Mouse (Mus musculus) layer of hippocampus, adult 2 months (tissue): ENCODE measurements at regions not wholly inside any gene's neighbourhood (a gene's known extent, or its start where the extent isn't known, plus 50 kb on each side); places are given as distances from the start of the nearest gene placed in this dataset.
A peak's percentile ranks its signal among the peaks of the same experiment; 100 is the strongest.

ENCODE experiments used
- DNase-seq, 2 experiments: peaks; one replicate each; pipeline ENCODE4 v3.0.0; 2022; ENCODE audit warnings: low spot score in 2 of 2
- H3K27ac ChIP-seq: fragments of 200-600 bp; 2 replicates; pipeline ENCODE4 v1.8.1; 2022
- H3K4me3 ChIP-seq: fragments of 200-600 bp; 2 replicates; pipeline ENCODE4 v1.8.1; 2022; ENCODE audit warnings: mild to moderate bottlenecking
- CTCF ChIP-seq: fragments of 200-600 bp; conservative IDR thresholded peaks from 2 replicates; pipeline ENCODE4 v1.8.1; 2022; ENCODE audit warnings: antibody characterized with exemption, mild to moderate bottlenecking, moderate library complexity

GRCm38 (mm10) chr1:73828996-73829395, 295.3 kb downstream of the Tns1 start:
- peak overlapping the region; percentile 36; the same call in 1 of the 2 replicates for H3K4me3 ChIP-seq
- no peak overlapping the region for H3K27ac ChIP-seq
- no peak for TF ChIP-seq CTCF
- peak in 1 of 2 experiments; percentile 27 for DNase-seq

- TF ChIP-seq CTCF, result peak; percentile 99; the same call in 1 of the 2 replicates
- peak; percentile 88 to 96 for DNase-seq
- Histone ChIP-seq H3K4me3 (peak overlapping the region; percentile 13; the same call in 1 of the 2 replicates), H3K27ac (peak overlapping the region; percentile 40; the same call in 1 of the 2 replicates)
Observed at GRCm38 (mm10) chr1:73826243-73826930, 297.9 kb downstream of the Tns1 start.

GRCm38 (mm10) chr1:73824406-73825184, 299.7 kb downstream of the Tns1 start:
- no peak overlapping the region for H3K27ac ChIP-seq
- no peak overlapping the region for H3K4me3 ChIP-seq
- no peak for DNase-seq
- TF ChIP-seq CTCF, result no peak

- no peak for TF ChIP-seq CTCF
- DNase-seq, result no peak
- Histone ChIP-seq H3K27ac (no peak overlapping the region), H3K4me3 (no peak overlapping the region)
Observed at GRCm38 (mm10) chr1:73823726-73824125, 300.5 kb downstream of the Tns1 start.

GRCm38 (mm10) chr1:73822616-73823015, 301.6 kb downstream of the Tns1 start:
- no peak for TF ChIP-seq CTCF
- H3K27ac ChIP-seq, result no peak overlapping the region
- DNase-seq, result no peak
- no peak overlapping the region for H3K4me3 ChIP-seq

GRCm38 (mm10) chr1:73820701-73821100, 303.5 kb downstream of the Tns1 start:
- Histone ChIP-seq H3K27ac (no peak overlapping the region), H3K4me3 (no peak overlapping the region)
- no peak for DNase-seq
- no peak for TF ChIP-seq CTCF

DNA sequence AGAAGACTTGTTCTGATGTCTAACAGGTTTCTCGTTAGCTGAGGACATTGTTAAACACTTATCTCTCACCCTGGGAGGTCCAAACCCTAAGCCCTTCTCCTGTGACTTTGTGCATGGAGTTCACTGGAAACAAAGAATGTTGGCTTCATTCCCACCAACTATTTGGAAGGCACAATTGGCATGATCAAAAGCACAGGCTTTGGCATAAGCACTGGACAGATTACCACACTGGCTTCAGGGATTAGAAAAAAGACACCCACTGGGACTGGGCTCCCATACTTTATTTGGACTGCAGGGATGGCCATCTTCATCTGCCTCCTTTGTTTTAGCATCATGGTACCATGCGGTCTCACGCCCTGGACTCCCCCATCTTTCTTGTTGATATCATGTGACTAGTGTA, 317.0 kb downstream of the Tns1 start:
- no peak for TF ChIP-seq CTCF

DNA sequence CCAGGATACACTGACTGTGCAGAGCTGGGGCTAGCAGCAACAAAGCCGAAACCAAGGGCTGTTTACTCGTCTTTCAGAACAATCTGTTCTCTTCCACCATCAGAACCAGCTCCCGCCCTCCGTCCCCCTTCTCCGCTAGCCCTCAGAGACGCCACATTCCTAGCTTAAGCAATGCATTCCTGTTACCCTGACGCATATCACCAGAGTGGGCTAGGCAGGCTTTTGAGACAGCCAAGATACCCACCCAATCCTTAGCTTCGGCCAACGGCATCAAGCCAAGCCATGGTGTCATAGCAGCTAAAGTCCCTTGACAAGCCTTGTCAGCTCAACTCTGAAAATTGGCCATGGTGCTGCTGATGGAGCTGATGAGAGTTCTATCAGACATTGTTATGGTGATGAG, 319.1 kb downstream of the Tns1 start:
- Histone ChIP-seq H3K27ac (no peak overlapping the region), H3K4me3 (no peak overlapping the region)
- no peak for TF ChIP-seq CTCF
- no peak for DNase-seq

More for the DNA sequence above, 317.0 kb downstream of the Tns1 start:
- no peak for DNase-seq
- Histone ChIP-seq H3K27ac (no peak overlapping the region), H3K4me3 (no peak overlapping the region)

- no peak for TF ChIP-seq CTCF
- H3K27ac ChIP-seq, result no peak overlapping the region
- DNase-seq, result no peak
- no peak overlapping the region for H3K4me3 ChIP-seq
Observed at GRCm38 (mm10) chr1:73799996-73800395, 324.3 kb downstream of the Tns1 start.

DNA sequence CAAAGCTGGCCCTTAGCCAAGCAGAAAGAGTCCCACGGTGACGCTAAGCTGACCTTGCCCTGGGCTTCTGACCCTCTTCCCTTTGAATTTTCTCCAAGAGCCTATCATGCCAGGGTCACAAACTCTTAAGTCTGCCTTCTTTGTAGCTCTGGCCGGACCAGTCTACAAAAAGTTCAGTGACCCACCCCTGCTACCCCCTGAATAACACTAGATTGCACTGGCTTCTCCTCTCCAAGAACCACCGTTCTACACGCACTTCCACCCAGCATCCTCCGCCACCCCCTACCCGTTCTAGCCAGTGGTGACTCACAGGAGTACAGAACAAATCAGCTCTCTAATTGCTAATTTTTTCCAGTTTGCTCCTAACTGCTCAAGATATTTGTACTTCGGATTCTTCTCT, 325.0 kb downstream of the Tns1 start:
- DNase-seq, result peak in 1 of 2 experiments; percentile 20
- TF ChIP-seq CTCF, result no peak
- Histone ChIP-seq H3K27ac (no peak overlapping the region), H3K4me3 (no peak overlapping the region)

DNA sequence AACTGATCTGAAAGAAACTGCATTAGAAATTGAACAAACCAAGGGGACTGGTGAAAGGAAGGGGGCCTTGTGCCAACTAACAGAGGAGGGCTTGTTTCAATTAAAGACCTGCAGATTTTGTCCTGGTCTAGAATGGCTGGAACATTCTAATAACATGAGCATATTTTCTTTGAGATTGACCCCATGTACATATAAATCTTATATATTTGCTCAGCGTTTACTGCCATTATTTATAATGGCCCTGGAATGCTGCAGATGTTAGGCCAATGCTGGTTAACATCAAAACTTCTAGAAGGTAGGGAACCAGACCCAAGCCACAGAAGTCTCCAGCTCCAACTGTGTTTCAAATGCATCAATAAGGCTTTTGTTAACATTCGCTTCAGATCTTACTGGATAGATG, 326.4 kb downstream of the Tns1 start:
- H3K27ac ChIP-seq, result no peak overlapping the region
- DNase-seq, result no peak
- no peak for TF ChIP-seq CTCF

GRCm38 (mm10) chr1:73797413-73797812, 326.8 kb downstream of the Tns1 start:
- no peak for TF ChIP-seq CTCF
- H3K27ac ChIP-seq, result no peak overlapping the region
- no peak overlapping the region for H3K4me3 ChIP-seq
- DNase-seq, result no peak

More for the DNA sequence above, 326.4 kb downstream of the Tns1 start:
- H3K4me3 ChIP-seq, result no peak overlapping the region

DNA sequence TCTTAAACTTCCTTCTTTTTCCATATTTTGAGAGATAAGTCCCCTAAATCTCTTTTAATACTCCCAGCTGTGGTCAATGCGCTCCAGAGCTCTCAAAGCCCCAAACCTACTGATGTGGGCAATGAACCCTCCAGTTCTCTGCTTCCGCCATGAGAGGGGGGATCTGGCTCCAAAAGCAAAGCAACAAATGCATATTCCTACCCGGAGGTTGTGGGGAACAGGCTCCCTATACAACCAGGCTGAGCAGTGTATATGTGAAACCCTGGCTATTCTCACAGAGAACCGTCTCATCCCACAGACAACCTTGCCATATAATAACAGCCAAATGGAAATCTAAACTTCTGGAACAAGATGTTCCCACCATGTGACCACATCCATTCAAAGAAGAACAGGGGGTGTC, 330.4 kb downstream of the Tns1 start:
- no peak for DNase-seq
- Histone ChIP-seq H3K4me3 (no peak overlapping the region), H3K27ac (0 out of 2 replicates have a peak overlapping the region, but pooled peaks have one; percentile 5)
- no peak for TF ChIP-seq CTCF
